Mouse (Mus musculus): ENCODE measurements around the gene Fam8a1. TPM values are rescaled to one million over a fixed set of nuclear protein-coding genes. Genes with fewer than 3 reads are reported as not detected.
A peak's percentile ranks its signal among the peaks of the same experiment; 100 is the strongest.

Fam8a1 gene
- polyA plus RNA-seq (2016; fragmentation: Nextera tagmentation; extraction: Ambion mirVana) = 22.9 and 24.9 TPM in 2 replicates

- Histone ChIP-seq H3K9me3 (replicated peaks) (no peaks in the 10 kb centered on the region), H3K4me3 (peak within 1 kb of the TSS; percentile 99), H3K27ac (peak within 1 kb of the TSS; percentile 87), H3K36me3 (peaks cover 22% of the 10 kb centered on the region), H3K9ac (peak within 1 kb of the TSS; percentile 93), H3K4me1 (peaks cover 13% of the 10 kb centered on the region), H3K4me2 (replicated peaks) (peak within 1 kb of the TSS; percentile 88), H3K27me3 (0 out of 2 replicates have a peak, but pooled peaks cover 4% of the 10 kb centered on the region)
- WGBS = 1% methylated on average over 46 of the region's 46 CpGs
- peak; percentile 95 for ATAC-seq (ENCODE audit: low FRiP score)
Observed at GRCm38 (mm10) chr13:46669048-46669619, at the start of gene Fam8a1. Fam8a1 (plus strand) TSS chr13:46669522.

- H3K4me2 ChIP-seq (replicated peaks) = peak overlapping the region; percentile 32
- ATAC-seq (ENCODE audit: low FRiP score) = peak; percentile 29; the same call in 1 of the 2 replicates
- 42% methylated on average over 11 of the region's 11 CpGs for WGBS
Observed at GRCm38 (mm10) chr13:46619633-46620032, 49.7 kb upstream of the Fam8a1 start.

GRCm38 (mm10) chr13:46620964-46621757 is 48.2 kb upstream of the Fam8a1 start:
- Histone ChIP-seq H3K27me3 (no peaks in the 10 kb centered on the region), H3K9ac (no peak overlapping the region), H3K36me3 (no peaks in the 10 kb centered on the region), H3K4me1 (peaks cover 10% of the 10 kb centered on the region), H3K9me3 (replicated peaks) (no peaks in the 10 kb centered on the region), H3K27ac (no peak overlapping the region), H3K4me3 (no peak overlapping the region), H3K4me2 (replicated peaks) (no peak overlapping the region)
- 82% methylated on average over 7 of the region's 7 CpGs for WGBS
- no peak for ATAC-seq (ENCODE audit: low FRiP score)

More at GRCm38 (mm10) chr13:46619633-46620032, 49.7 kb upstream of the Fam8a1 start:
- Histone ChIP-seq H3K4me3 (no peak overlapping the region), H3K9me3 (replicated peaks) (no peaks in the 10 kb centered on the region), H3K9ac (no peak overlapping the region), H3K36me3 (no peaks in the 10 kb centered on the region), H3K4me1 (peaks cover 10% of the 10 kb centered on the region), H3K27me3 (no peaks in the 10 kb centered on the region), H3K27ac (no peak overlapping the region)

DNA sequence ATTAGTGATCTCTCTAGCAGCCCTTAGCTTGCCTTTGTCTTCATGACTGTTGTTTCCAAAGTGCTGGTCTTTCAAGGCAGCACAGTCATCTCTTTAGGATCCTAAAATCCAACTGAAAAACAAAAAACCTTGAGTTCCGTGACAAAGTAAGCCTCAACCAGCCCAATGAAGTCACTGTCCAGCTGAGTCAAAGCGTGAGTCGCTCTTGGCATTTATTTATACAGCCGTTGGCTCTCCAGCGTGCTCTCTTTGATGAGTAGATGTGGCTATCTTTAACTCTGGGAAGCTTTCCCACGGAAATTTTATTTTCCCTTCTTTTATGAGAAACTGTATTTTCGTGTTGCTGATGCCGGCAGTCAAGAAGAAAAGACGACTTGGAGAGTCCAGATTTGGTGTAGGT is 42.7 kb upstream of the Fam8a1 start:
- WGBS = 80% methylated on average over 9 of the region's 9 CpGs
- Histone ChIP-seq H3K9ac (no peak overlapping the region), H3K36me3 (no peaks in the 10 kb centered on the region), H3K27me3 (no peaks in the 10 kb centered on the region), H3K9me3 (replicated peaks) (no peaks in the 10 kb centered on the region), H3K27ac (no peak overlapping the region), H3K4me3 (no peak overlapping the region), H3K4me2 (replicated peaks) (no peak overlapping the region), H3K4me1 (no peaks in the 10 kb centered on the region)
- ATAC-seq (ENCODE audit: low FRiP score) = no peak

DNA sequence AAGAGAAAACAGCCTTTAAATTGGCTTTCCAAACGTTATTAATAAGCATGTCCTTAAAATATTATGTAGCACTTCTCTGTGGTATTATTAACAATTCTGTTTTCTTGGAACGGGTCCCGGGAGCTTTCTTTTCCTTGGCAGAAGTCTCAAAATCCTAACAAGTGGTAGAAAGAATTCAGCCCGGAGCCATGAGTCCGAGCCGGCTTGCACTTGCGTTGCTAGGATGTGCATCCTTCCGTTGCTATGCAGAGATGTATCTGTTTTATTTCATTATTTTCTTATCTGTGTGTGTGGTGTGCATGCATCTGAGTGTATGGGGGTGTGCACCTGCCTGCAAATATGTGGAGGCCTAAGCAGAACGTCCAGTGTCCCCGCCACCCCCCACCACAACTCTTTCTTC is 41.5 kb upstream of the Fam8a1 start:
- Histone ChIP-seq H3K27me3 (no peaks in the 10 kb centered on the region), H3K36me3 (no peaks in the 10 kb centered on the region), H3K27ac (no peak overlapping the region), H3K4me3 (no peak overlapping the region), H3K9me3 (replicated peaks) (no peaks in the 10 kb centered on the region), H3K9ac (no peak overlapping the region), H3K4me1 (no peaks in the 10 kb centered on the region), H3K4me2 (replicated peaks) (no peak overlapping the region)
- no peak for ATAC-seq (ENCODE audit: low FRiP score)
- 94% methylated on average over 10 of the region's 10 CpGs for WGBS

DNA sequence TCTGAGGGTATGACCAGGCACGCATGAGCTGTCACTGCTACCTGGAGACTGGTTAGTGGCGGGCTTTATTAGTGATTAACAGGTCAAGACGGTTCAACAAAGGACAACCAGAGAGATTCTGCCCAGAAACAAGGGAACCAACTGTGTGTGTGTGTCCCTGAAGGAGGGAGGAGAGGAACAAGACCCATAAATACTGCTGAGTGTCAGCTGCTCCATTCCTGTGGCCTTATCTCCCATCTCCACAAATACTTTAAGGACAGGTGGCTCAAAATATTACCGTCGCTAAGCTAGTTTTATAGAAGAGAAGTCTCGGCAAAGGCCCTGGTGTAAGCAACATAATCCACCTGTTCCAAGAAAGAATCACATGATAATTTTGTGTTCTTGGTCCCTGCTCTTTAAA is 39.9 kb upstream of the Fam8a1 start:
- peaks cover 13% of the 10 kb centered on the region for H3K4me1 ChIP-seq
- H3K9ac ChIP-seq = no peak overlapping the region
- H3K36me3 ChIP-seq = no peaks in the 10 kb centered on the region
- H3K4me3 ChIP-seq = no peak overlapping the region
- WGBS = 82% methylated on average over 6 of the region's 6 CpGs
- no peak overlapping the region for H3K4me2 ChIP-seq (replicated peaks)
- no peak for ATAC-seq (ENCODE audit: low FRiP score)
- H3K27ac ChIP-seq = no peak overlapping the region
- no peaks in the 10 kb centered on the region for H3K9me3 ChIP-seq (replicated peaks)
- no peaks in the 10 kb centered on the region for H3K27me3 ChIP-seq

GRCm38 (mm10) chr13:46632796-46633195 is 36.5 kb upstream of the Fam8a1 start:
- H3K27ac ChIP-seq = no peak overlapping the region

GRCm38 (mm10) chr13:46633320-46634132 is 35.8 kb upstream of the Fam8a1 start:
- H3K4me1 ChIP-seq = peaks cover 15% of the 10 kb centered on the region
- H3K27me3 ChIP-seq = no peaks in the 10 kb centered on the region
- peak overlapping the region; percentile 43; the same call in 1 of the 2 replicates for H3K9ac ChIP-seq
- peak overlapping the region; percentile 48 for H3K4me2 ChIP-seq (replicated peaks)
- peak overlapping the region; percentile 76 for H3K27ac ChIP-seq
- ATAC-seq (ENCODE audit: low FRiP score) = peak; percentile 88
- H3K4me3 ChIP-seq = peak overlapping the region; percentile 8; the same call in 1 of the 2 replicates
- no peaks in the 10 kb centered on the region for H3K9me3 ChIP-seq (replicated peaks)
- no peaks in the 10 kb centered on the region for H3K36me3 ChIP-seq
- 34% methylated on average over 18 of the region's 18 CpGs for WGBS

More at GRCm38 (mm10) chr13:46632796-46633195, 36.5 kb upstream of the Fam8a1 start:
- no peak overlapping the region for H3K4me2 ChIP-seq (replicated peaks)
- H3K27me3 ChIP-seq = no peaks in the 10 kb centered on the region
- H3K4me1 ChIP-seq = peaks cover 15% of the 10 kb centered on the region
- H3K9ac ChIP-seq = no peak overlapping the region
- no peak for ATAC-seq (ENCODE audit: low FRiP score)
- H3K4me3 ChIP-seq = no peak overlapping the region
- H3K36me3 ChIP-seq = no peaks in the 10 kb centered on the region
- H3K9me3 ChIP-seq (replicated peaks) = no peaks in the 10 kb centered on the region
- WGBS = 62% methylated on average over 4 of the region's 4 CpGs

- ATAC-seq (ENCODE audit: low FRiP score) = peak; percentile 82
- no peaks in the 10 kb centered on the region for H3K27me3 ChIP-seq
- peak overlapping the region; percentile 48 for H3K4me2 ChIP-seq (replicated peaks)
- H3K9ac ChIP-seq = no peak overlapping the region
- H3K4me1 ChIP-seq = peaks cover 15% of the 10 kb centered on the region
- no peaks in the 10 kb centered on the region for H3K9me3 ChIP-seq (replicated peaks)
- H3K27ac ChIP-seq = peak overlapping the region; percentile 76
- peak overlapping the region; percentile 8; the same call in 1 of the 2 replicates for H3K4me3 ChIP-seq
- WGBS = 30% methylated on average over 6 of the region's 6 CpGs
- H3K36me3 ChIP-seq = no peaks in the 10 kb centered on the region
Observed at GRCm38 (mm10) chr13:46634133-46634488, 35.2 kb upstream of the Fam8a1 start.

DNA sequence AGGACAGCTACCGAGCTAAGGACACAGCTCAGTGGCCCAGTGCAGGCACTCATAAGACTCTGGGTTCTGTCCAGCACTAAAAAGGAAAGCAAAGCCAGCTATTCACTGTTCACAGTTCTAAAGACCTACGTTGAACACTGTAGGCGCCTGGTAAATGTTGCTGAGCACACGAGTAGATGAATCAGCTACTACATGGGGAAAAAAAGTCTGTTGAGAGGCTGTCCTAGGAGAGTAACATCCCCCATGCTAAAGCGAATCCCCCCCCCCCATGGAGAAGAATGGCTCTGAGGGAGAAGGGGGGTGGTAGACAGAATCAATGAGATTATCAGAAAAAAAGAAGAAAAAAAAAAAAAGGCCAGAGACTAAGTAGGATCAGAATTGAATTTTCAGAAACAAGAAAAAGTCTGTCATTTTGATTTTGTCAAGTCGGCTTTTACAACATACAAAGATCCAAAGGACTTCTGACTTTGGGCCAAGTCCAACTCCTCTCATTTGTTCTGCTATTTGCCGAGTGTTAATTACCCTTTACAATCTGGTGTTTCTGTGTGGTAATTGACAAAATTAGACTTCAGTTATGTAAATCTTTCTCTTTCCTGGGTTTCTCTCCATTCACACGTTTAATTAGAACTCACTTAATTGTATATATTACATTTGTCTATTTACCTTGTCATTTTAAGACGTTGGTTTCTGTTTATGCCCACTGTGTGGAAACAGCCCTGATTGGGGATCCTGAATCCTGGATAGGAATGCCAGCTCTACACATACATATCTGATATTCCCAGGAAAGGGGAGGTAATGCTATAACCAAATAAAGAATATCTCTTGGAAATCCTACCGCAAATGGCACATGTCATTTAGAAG is 28.5 kb upstream of the Fam8a1 start:
- no peak for ATAC-seq (ENCODE audit: low FRiP score)
- H3K27me3 ChIP-seq = no peaks in the 10 kb centered on the region
- no peaks in the 10 kb centered on the region for H3K4me1 ChIP-seq
- H3K4me3 ChIP-seq = no peak overlapping the region
- H3K9me3 ChIP-seq (replicated peaks) = peaks cover 6% of the 10 kb centered on the region
- no peak overlapping the region for H3K4me2 ChIP-seq (replicated peaks)
- WGBS = 91% methylated on average over 10 of the region's 10 CpGs
- no peak overlapping the region for H3K27ac ChIP-seq
- H3K36me3 ChIP-seq = no peaks in the 10 kb centered on the region
- H3K9ac ChIP-seq = no peak overlapping the region

- Histone ChIP-seq H3K4me1 (no peaks in the 10 kb centered on the region), H3K9me3 (replicated peaks) (peaks cover 6% of the 10 kb centered on the region), H3K36me3 (no peaks in the 10 kb centered on the region), H3K27me3 (no peaks in the 10 kb centered on the region), H3K9ac (no peak overlapping the region), H3K4me3 (no peak overlapping the region), H3K4me2 (replicated peaks) (no peak overlapping the region), H3K27ac (no peak overlapping the region)
- 88% methylated on average over 4 of the region's 4 CpGs for WGBS
- ATAC-seq (ENCODE audit: low FRiP score) = no peak
Observed at GRCm38 (mm10) chr13:46642318-46642717, 27.0 kb upstream of the Fam8a1 start.
